Mouse (Mus musculus): ENCODE data around the gene Tbc1d13. TPM values are rescaled to one million over a fixed set of nuclear protein-coding genes. Genes with fewer than 3 reads are reported as not detected.
A peak's percentile ranks its signal among the peaks of the same experiment; 100 is the strongest.

Gene Tbc1d13
- total RNA-seq (2021): 10 to 100 TPM; 11.7 to 12.0 TPM
- long read RNA-seq, experiment 1, partial matches to known transcripts: 0 of 2 reads
- long read RNA-seq, experiment 1, other reads (novel, unspliced or antisense): 2 of 2 reads
- long read RNA-seq, experiment 2, partial matches to known transcripts: 3 of 3 reads
- long read RNA-seq, experiment 2, other reads (novel, unspliced or antisense): 0 of 3 reads

DNA sequence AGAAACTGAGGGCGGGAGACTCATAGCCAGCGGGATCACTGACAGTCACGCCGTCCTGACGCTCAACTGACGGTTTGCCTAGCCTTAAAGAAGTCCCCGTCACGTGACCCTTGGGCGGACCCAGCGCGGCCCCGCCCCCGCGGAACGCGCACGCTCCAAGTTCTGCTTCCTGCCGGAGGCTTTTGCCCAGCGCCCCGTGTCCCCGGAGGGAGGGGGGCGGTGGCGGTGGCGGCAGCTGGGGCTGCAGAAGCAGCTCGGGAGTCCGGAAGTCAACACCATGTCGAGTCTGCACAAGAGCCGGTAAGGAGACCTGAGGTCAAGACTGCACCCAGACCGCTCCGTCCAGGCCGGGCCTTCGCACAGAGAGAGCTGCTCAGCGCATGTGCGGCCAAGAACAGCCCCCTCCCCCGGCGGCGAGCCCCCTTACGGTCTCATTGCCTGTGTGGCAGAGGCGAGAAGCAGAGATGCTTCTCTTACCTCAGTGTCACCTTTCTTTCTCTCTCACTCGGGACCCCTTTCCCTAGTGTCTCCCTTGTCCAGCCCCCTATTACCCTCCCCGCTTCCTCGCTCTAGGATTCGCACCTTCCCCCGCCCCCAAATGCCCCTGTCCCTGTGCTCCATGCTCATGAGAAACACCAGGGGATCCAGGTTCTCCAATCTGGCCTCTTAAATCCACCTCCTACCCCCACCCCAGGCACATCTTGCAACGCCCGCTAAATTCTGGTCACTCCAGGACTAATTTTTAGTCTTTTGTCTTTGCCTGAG is at the start of gene Tbc1d13:
Gene Tbc1d13, plus strand, starts transcription at position 134 of the 765 bp plus-strand sequence.
- peak; percentile 99 for DNase-seq (ENCODE audit: low spot score)

- no peak for DNase-seq (ENCODE audit: low spot score)
Observed at GRCm38 (mm10) chr2:30084113-30084512, 49.4 kb upstream of the Tbc1d13 start.

DNA sequence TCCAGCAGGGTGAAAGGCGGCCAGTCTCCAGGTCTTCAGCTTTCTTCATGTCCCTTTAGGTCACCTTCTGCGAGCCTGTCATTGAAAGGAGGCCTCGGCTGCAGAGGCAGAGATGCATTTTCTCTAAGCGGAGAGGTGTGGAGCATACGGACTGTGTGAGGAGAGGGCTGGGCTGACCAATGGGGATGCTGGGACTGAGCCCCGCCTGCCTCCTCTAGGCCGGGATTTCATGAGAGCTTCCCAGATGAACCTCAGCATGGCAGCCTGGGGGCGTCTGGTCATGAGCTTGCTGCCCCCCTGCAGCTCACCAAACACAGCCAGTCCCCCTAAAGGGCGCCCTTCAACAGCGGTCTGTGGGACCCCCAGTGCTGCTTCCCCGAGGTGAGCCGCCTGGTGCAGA is 48.9 kb upstream of the Tbc1d13 start:
- no peak for DNase-seq (ENCODE audit: low spot score)

- DNase-seq (ENCODE audit: low spot score): no peak
Observed at GRCm38 (mm10) chr2:30087310-30087709, 46.2 kb upstream of the Tbc1d13 start.

GRCm38 (mm10) chr2:30091521-30091920 is 42.0 kb upstream of the Tbc1d13 start:
- DNase-seq (ENCODE audit: low spot score): no peak

GRCm38 (mm10) chr2:30092280-30092918 is 41.1 kb upstream of the Tbc1d13 start:
- DNase-seq (ENCODE audit: low spot score): no peak

GRCm38 (mm10) chr2:30093471-30094207 is 39.9 kb upstream of the Tbc1d13 start, which contains the start of gene Zdhhc12:
Gene Zdhhc12, minus strand, starts transcription at chr2:30093648.
- peak; percentile 91 for DNase-seq (ENCODE audit: low spot score)

- no peak for DNase-seq (ENCODE audit: low spot score)
Observed at GRCm38 (mm10) chr2:30094208-30094588, 39.3 kb upstream of the Tbc1d13 start.

DNA sequence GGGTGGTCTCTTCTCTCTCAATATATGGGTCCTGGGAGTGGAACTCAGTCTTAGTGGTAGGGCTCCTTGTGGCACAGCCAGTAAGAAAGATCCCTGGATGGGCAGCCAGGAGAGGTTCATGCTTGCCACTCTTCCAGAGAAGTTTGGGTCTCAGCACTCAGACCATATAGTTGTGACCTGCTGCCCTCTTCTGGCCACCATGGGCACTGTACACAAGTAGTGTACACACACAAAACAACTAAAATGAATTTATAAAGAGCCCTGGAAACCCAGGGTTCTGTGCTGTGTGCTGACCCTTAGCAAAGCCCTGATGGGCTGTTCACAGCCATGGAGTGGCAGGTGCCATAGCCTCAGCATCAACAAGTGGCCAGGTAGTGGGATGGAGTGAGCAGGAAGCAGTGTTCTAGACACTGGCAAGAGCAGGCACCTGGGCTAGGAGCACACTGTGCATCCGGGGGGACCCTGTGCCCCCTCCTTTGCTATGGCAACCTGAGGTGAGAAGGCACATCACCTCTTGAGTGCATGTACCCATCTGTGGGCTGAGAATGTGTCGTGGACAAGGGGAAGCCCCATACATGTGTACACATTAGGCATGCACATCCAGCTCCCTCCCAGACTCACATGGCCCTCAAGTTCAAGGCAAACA is 37.5 kb upstream of the Tbc1d13 start:
- DNase-seq (ENCODE audit: low spot score): peak; percentile 41

- no peak for DNase-seq (ENCODE audit: low spot score)
Observed at GRCm38 (mm10) chr2:30100214-30100613, 33.3 kb upstream of the Tbc1d13 start.

DNA sequence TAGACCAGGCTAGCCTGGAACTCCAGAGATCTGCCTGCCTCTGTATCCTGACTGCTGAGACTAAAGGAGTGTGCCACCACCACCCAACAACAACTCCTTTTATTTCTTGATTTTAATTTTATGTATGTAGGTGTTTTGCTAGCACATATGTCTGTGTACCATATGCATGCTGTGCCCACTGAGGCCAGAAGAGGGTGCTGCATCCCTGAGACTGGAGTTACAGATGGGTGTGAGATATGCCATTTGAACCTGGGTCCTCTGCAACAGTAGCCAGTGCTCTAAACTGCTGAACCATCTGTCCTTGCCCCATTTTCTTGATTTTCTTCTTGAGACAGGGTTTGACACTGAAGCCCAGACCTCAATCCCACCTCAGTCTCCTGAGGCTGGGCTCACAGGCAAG is 27.2 kb upstream of the Tbc1d13 start:
- DNase-seq (ENCODE audit: low spot score): no peak

GRCm38 (mm10) chr2:30107646-30108045 is 25.9 kb upstream of the Tbc1d13 start:
- DNase-seq (ENCODE audit: low spot score): no peak

GRCm38 (mm10) chr2:30108260-30108659 is 25.3 kb upstream of the Tbc1d13 start:
- no peak for DNase-seq (ENCODE audit: low spot score)

- DNase-seq (ENCODE audit: low spot score): no peak
Observed at GRCm38 (mm10) chr2:30111500-30111899, 22.0 kb upstream of the Tbc1d13 start.

- no peak for DNase-seq (ENCODE audit: low spot score)
Observed at GRCm38 (mm10) chr2:30112564-30112963, 21.0 kb upstream of the Tbc1d13 start.

DNA sequence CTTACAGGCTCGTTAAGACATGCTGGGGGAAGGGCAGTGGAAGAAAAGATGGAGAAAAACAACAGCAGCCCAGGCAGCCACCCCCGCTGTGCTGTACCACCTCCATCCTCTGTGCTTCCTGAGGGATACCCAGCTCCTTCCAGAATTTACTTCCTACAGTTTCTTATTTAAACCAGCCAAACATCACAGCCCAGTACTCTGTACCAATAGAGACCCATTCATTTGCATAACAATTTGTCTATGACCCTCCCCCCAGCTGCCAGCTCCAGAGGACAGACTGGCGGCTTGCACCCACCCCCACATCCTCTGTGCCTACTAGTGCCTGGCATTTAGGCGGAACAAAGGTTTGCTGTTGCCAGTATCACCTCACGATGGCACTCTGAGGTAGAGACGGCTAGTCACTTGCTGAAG is 13.9 kb upstream of the Tbc1d13 start:
- DNase-seq (ENCODE audit: low spot score): no peak

DNA sequence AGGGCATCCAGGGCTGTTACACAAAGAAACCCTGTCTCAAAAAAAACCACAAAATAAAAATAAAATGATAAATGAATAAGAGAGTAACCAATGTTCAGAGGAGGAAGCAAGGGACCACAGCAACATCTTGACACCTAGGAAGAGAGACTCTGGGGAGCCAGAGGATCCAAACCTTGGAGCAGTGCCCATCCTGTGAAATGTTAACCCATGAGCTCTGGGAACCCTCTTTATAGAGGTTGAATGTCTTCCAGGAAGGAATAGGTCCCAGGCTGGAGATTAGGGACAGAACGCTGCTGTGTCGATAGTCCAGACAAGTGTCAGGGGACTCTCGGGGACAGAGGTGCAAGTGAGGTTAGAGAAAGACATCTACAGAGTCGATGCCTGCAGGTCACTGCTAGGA is 13.3 kb upstream of the Tbc1d13 start:
- no peak for DNase-seq (ENCODE audit: low spot score)

- DNase-seq (ENCODE audit: low spot score): no peak
Observed at GRCm38 (mm10) chr2:30122766-30123165, 10.8 kb upstream of the Tbc1d13 start.

- DNase-seq (ENCODE audit: low spot score): peak; percentile 14
Observed at GRCm38 (mm10) chr2:30123729-30124471, 9.6 kb upstream of the Tbc1d13 start.

DNA sequence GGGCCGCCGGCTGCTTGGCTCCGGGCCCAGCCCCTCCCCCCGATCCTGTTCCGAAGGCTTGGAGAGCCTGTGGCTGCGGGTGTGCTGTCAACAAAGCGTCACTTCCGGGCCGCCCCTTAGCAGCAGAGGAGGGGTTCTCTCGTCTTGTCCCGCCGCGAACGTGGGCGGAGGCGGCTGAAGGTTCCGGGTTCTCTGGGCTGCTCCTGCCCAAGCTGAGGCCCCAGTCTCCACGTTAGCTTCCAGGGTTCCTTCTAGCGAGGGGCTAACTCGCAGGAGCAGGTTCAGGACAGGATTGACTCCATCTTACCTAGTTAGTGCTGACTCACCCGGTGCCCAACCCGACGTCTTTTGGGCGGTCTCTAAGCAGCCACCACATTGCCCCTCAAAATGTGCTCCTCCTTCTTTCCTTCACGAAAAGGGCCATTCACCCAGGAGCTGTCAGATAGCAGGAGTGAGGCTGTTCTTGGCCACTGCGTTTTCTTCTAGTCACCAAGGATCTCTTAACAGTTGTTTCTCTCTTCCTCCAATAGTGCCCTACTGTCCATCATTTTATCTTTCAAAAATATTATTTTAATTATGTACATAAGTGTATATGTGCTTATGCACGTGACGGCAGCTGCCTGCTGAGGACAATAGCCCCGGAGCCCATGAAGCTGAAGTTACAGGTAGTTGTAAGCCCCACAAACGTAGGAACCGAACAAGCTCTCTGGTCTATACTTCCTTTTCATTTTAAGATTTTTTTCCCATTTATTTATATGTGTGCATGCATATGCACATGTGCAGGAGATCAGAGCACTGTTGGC is 8.9 kb upstream of the Tbc1d13 start, which contains the start of gene Zer1:
Gene Zer1, minus strand, starts transcription at position 114 of the 803 bp plus-strand sequence.
- DNase-seq (ENCODE audit: low spot score): peak; percentile 97

All from gastrocnemius, adult 18-20 months (tissue).